Mouse (Mus musculus): ENCODE measurements at regions not wholly inside any gene's neighbourhood (a gene's known extent, or its start where the extent isn't known, plus 50 kb on each side); places are given as distances from the start of the nearest gene placed in this dataset.

DNA sequence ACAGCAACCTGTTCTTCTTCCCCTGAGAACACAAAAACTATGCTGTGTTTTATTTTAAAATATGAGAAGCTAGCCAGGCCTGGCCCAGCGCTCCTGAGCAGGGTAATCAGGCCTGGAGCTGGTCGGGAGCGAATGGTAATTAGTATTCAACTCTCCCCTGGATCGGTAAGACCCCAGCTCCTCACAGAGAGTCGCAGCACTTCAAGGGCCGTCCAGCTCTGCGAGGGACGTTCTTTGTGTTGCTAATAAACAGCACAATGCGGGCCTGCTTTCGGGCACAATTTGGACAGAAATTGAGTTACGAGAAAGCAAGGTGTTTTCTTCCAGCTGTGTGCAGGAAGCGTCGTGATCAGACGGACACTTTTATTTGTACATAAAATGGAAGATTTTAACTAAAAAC is 69.5 kb upstream of the Spaca7 start:
- no peak for DNase-seq (ENCODE audit: low spot score in 2 of 2)

GRCm38 (mm10) chr8:12504240-12504639 is 68.6 kb upstream of the Spaca7 start:
- DNase-seq (ENCODE audit: low spot score in 2 of 2), result no peak

GRCm38 (mm10) chr8:12504777-12505176 is 68.1 kb upstream of the Spaca7 start:
- DNase-seq (ENCODE audit: low spot score in 2 of 2), result no peak

- DNase-seq (ENCODE audit: low spot score in 2 of 2), result no peak
These were observed 62.6 kb upstream of the Spaca7 start for GRCm38 (mm10) chr8:12510233-12510632.

DNA sequence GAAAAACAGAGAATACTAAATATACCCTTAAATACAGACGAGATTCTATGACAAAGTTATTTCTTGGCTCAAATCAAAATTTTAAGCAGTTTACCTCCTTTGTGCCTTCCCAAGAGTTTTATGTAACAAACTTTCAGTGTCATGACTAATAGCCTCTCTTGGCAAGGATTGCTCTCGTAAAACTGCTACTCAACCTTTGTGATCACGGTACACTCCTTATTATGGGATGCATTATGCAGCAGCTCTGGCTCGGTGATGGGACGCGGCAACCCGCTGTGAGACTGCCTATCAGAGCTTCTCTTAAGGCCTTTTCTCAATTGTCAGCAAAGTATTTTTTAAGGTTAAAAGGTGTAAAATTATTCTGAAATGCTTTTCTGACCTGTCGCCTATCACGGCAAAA is 59.8 kb upstream of the Spaca7 start:
- no peak for DNase-seq (ENCODE audit: low spot score in 2 of 2)

DNA sequence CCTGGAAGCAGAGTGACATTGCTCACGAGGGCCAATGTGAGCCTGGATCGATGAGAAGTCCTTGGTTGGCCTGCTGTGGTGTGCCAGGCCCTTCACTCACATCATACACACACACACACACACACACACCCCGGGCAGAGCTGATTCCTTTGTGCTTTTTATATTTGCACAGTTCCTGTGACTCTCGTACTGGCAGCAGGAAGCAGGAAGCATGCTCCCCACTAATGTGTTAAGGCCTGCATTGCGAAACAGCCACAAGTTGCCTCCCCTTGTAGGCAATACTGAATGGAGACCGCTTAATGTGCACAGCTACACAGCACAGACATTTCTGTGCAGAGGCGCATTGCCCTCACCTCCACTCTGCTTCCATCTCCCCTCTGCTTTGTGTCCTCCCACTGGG is 58.7 kb upstream of the Spaca7 start:
- DNase-seq (ENCODE audit: low spot score in 2 of 2), result no peak

- DNase-seq (ENCODE audit: low spot score in 2 of 2), result no peak
These were observed 51.2 kb upstream of the Spaca7 start for GRCm38 (mm10) chr8:12521636-12522035.
